Mouse (Mus musculus) intestine, embryonic 14.5 days (tissue): ENCODE data around the gene Synpo2l. TPM values are rescaled to one million over a fixed set of nuclear protein-coding genes. Genes with fewer than 3 reads are reported as not detected.
A peak's percentile ranks its signal among the peaks of the same experiment; 100 is the strongest.

ENCODE experiments used
- ATAC-seq: fragments of 200-750 bp; cut with Nextera tagmentation; replicated peaks from 2 replicates; pipeline ENCODE4 v1.8.0; 2017; ENCODE audit warnings: low read depth, moderate number of reproducible peaks, moderate TSS enrichment, moderate library complexity; ENCODE audit not compliant: low FRiP score, low TSS enrichment
- DNase-seq: peaks from one replicate; pipeline ENCODE4 v3.0.0-alpha.2; 2018; ENCODE audit warnings: low spot score
- H3K27ac ChIP-seq: fragments of 300-500 bp; sonication (generic); 2 replicates; pipeline ENCODE4 v1.5.1; 2014; ENCODE audit warnings: low read depth, mild to moderate bottlenecking, control low read depth
- H3K27me3 ChIP-seq: fragments of 300-500 bp; sonication (generic); replicated peaks from 2 replicates; pipeline ENCODE4 v1.6.1; 2014; ENCODE audit warnings: low read length, control low read depth; ENCODE audit not compliant: control insufficient read depth, insufficient read depth
- H3K36me3 ChIP-seq: fragments of 300-500 bp; sonication (generic); 2 replicates; pipeline ENCODE4 v1.6.1; 2014; ENCODE audit warnings: low read length, control low read depth; ENCODE audit not compliant: control insufficient read depth, insufficient read depth
- H3K4me1 ChIP-seq: fragments of 300-500 bp; sonication (generic); replicated peaks from 2 replicates; pipeline ENCODE4 v1.6.1; 2014; ENCODE audit warnings: low read length, control low read depth, mixed read lengths; ENCODE audit not compliant: control insufficient read depth, insufficient read depth
- H3K4me2 ChIP-seq: fragments of 300-500 bp; sonication (generic); 2 replicates; pipeline ENCODE4 v1.6.1; 2014; ENCODE audit warnings: low read length
- H3K4me3 ChIP-seq: fragments of 300-500 bp; sonication (generic); 2 replicates; pipeline ENCODE4 v1.5.1; 2014; ENCODE audit warnings: low read depth, low read length, control low read depth, mixed read lengths
- H3K9ac ChIP-seq: fragments of 300-500 bp; sonication (generic); 2 replicates; pipeline ENCODE4 v1.6.1; 2014; ENCODE audit warnings: mild to moderate bottlenecking, low read length
- H3K9me3 ChIP-seq: fragments of 300-500 bp; sonication (generic); 2 replicates; pipeline ENCODE4 v1.6.1; 2016; ENCODE audit warnings: low read length, control low read depth; ENCODE audit not compliant: control insufficient read depth
- WGBS: fragments of 180-500 bp; shearing (Covaris S2); extraction: QIAGEN DNeasy Blood & Tissue Kit; methylation state at CpG from one replicate; pipeline ENCODE4 v1.1.7; 2014; 5-methylcytosine and 5-hydroxymethylcytosine counted together
- polyA plus RNA-seq: library from polyadenylated mRNA; unstranded; fragments of >200 nt; fragmentation: Nextera tagmentation; extraction: Ambion mirVana; gene quantifications from 2 replicates; pipeline ENCODE4 v1.2.1, GENCODE M21; 2014

Synpo2l gene
- polyA plus RNA-seq, 1 experiment from 2014 or later: 0.18 TPM

GRCm38 (mm10) chr14:20701554-20701953 is 33.4 kb upstream of the Synpo2l start:
- no peak overlapping the region; the same call in 1 of the 2 replicates for H3K27ac ChIP-seq
- no peak for ATAC-seq

DNA sequence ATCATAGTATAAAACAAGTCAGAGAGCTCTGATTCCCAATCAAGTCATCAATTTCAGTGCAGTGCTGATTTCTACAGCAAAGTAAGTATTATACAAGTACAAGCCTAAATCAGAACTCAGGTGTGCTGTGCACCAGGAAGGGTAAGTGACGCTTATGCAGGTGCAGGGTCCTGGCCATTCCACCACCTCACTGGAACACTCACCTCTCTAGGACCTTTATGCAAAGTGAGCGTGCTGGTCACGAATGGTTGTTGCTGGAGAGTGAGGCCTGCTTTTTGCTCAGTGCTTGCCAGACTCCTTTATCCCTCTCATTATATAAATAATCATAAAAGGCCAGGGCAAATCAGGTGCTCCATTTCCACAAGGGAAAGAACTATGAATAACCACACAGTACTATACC is 32.2 kb upstream of the Synpo2l start:
- peaks cover 51% of the 10 kb centered on the region for H3K4me1 ChIP-seq
- no peak overlapping the region for H3K4me3 ChIP-seq
- WGBS: 63% methylated on average over 3 of the region's 3 CpGs
- H3K27ac ChIP-seq: no peak overlapping the region
- H3K9me3 ChIP-seq: no peaks in the 10 kb centered on the region
- H3K9ac ChIP-seq: no peak overlapping the region
- peaks cover 22% of the 10 kb centered on the region for H3K36me3 ChIP-seq
- H3K27me3 ChIP-seq: no peaks in the 10 kb centered on the region
- no peak for ATAC-seq
- no peak overlapping the region for H3K4me2 ChIP-seq
- no peak for DNase-seq

More at GRCm38 (mm10) chr14:20701554-20701953, 33.4 kb upstream of the Synpo2l start:
- 73% methylated on average over 8 of the region's 8 CpGs for WGBS
- Histone ChIP-seq H3K27me3 (no peaks in the 10 kb centered on the region), H3K4me3 (peak overlapping the region; percentile 86), H3K9me3 (no peaks in the 10 kb centered on the region), H3K36me3 (peaks cover 25% of the 10 kb centered on the region), H3K9ac (peak overlapping the region; percentile 70; the same call in 1 of the 2 replicates), H3K4me1 (peaks cover 43% of the 10 kb centered on the region), H3K4me2 (peak overlapping the region; percentile 81)
- DNase-seq: no peak

DNA sequence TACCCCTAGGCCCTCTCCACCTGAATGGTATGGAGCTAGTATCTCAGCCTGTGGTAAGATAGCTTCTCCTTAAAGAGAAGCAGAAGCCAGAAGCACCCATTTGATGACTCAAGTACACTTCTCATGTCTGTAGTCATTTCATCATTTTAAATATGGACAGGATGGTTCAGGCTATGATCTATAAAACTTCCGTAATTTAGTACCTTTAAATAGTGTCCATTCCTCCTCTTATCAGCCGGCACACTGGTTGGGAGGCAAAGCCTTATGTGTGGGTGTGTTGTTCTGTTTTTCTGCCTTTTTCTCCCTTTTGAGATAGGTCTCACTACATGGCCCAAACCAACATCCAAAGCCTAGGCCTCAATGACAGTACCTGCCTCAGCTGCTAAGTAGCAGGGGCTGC is 30.4 kb upstream of the Synpo2l start:
- Histone ChIP-seq H3K27ac (no peak overlapping the region), H3K4me1 (peaks cover 54% of the 10 kb centered on the region), H3K27me3 (no peaks in the 10 kb centered on the region), H3K36me3 (peaks cover 20% of the 10 kb centered on the region), H3K4me3 (no peak overlapping the region), H3K4me2 (no peak overlapping the region), H3K9me3 (no peaks in the 10 kb centered on the region), H3K9ac (no peak overlapping the region)
- no peak for ATAC-seq
- 90% methylated on average over 2 of the region's 2 CpGs for WGBS
- no peak for DNase-seq

- DNase-seq: no peak
- no peaks in the 10 kb centered on the region for H3K9me3 ChIP-seq
- H3K4me3 ChIP-seq: peak overlapping the region; percentile 79
- 25% methylated on average over 1 of the region's 1 CpGs for WGBS
- H3K4me2 ChIP-seq: peak overlapping the region; percentile 78
- peaks cover 52% of the 10 kb centered on the region for H3K4me1 ChIP-seq
- peak overlapping the region; percentile 88; the same call in 1 of the 2 replicates for H3K9ac ChIP-seq
- no peak overlapping the region for H3K27ac ChIP-seq
- H3K36me3 ChIP-seq: peaks cover 35% of the 10 kb centered on the region
- no peak for ATAC-seq
- H3K27me3 ChIP-seq: no peaks in the 10 kb centered on the region
These were observed 28.8 kb upstream of the Synpo2l start for GRCm38 (mm10) chr14:20696986-20697385.

DNA sequence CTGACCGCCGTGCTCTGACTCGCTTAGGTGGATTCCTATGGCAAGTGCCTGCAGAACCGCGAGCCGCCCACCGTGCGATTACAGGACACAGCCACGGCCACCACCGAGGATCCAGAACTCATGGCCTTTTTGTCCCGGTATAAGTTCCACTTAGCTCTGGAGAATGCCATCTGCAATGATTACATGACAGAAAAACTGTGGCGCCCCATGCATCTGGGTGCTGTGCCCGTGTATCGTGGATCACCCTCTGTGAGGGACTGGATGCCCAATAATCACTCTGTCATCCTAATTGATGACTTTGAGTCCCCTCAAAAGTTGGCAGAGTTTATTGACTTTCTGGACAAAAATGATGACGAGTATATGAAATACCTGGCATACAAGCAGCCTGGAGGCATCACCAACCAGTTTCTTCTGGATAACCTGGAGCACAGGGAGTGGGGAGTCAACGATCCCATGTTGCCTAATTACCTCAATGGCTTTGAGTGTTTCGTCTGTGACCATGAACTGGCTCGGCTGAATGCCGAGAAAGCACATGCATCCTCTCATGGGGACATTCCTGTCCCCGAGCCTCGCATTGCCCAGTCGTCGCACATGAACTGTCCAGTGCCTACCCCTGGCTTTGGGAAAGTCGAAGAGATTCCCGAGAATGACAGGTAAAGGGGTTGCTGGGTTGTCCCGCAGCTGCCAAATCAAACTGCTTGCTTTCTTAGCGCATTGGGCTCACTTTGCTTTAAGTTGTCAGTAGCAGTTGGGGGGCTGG is 27.8 kb upstream of the Synpo2l start:
- peaks cover 44% of the 10 kb centered on the region for H3K4me1 ChIP-seq
- H3K36me3 ChIP-seq: peaks cover 46% of the 10 kb centered on the region
- H3K9me3 ChIP-seq: no peaks in the 10 kb centered on the region
- 18% methylated on average over 27 of the region's 27 CpGs for WGBS
- no peaks in the 10 kb centered on the region for H3K27me3 ChIP-seq
- DNase-seq (no peak), ATAC-seq (no peak)
- peak overlapping the region; percentile 96 for H3K27ac ChIP-seq
- peak overlapping the region; percentile 78 for H3K4me2 ChIP-seq
- H3K4me3 ChIP-seq: peak overlapping the region; percentile 79
- peak overlapping the region; percentile 88 for H3K9ac ChIP-seq

DNA sequence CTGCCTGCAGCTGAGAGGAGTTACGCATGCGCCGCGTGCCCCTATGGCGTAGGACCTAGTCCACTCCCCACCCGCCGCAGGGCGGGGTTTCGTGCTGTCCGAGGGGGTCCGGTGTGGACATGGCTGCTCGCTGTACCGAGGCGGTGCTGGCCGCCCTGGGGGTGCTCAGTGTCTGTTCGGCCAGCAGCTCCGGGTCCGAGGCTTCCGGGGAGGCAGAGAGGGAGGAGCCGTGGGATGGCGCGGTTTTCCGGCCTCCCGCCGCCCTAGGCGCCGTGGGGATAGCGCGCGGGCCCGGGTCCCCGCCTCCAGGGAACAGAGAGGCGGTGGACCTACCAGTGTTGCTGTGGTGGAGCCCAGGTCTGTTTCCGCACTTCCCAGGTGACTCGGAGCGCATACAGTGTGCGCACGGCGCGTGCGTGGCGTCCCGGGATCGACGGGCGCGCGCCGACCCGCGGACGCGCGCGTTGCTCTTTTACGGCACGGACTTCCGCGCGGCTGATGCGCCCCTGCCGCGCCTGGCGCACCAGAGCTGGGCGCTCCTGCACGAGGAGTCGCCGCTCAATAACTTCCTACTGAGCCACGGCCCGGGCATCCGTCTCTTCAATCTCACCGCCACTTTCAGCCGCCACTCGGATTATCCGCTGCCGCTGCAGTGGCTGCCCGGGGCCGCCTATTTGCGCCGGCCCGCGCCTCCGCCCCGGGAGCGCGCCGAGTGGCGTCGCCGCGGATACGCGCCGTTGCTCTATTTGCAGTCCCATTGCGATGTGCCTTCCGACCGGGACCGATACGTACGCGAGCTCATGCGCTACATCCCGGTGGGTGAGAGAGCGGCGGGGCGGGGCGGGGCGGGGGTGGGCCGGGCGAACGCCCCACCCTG is 27.0 kb upstream of the Synpo2l start, which contains the start of gene Fut11:
TSS of gene Fut11 (plus strand) at position 85 of the 877 bp plus-strand sequence.
- H3K9me3 ChIP-seq: no peaks in the 10 kb centered on the region
- H3K27ac ChIP-seq: peak within 1 kb of the TSS; percentile 96
- peak; percentile 91 for DNase-seq
- under 1% methylated on average over 109 of the region's 111 CpGs for WGBS
- ATAC-seq: peak; percentile 93
- H3K4me2 ChIP-seq: peak within 1 kb of the TSS; percentile 78
- peak within 1 kb of the TSS; percentile 79 for H3K4me3 ChIP-seq
- peaks cover 39% of the 10 kb centered on the region for H3K4me1 ChIP-seq
- no peaks in the 10 kb centered on the region for H3K27me3 ChIP-seq
- H3K9ac ChIP-seq: peak within 1 kb of the TSS; percentile 88
- peaks cover 48% of the 10 kb centered on the region for H3K36me3 ChIP-seq

- Histone ChIP-seq H3K27me3 (no peaks in the 10 kb centered on the region), H3K9ac (no peak overlapping the region), H3K9me3 (no peaks in the 10 kb centered on the region), H3K36me3 (peaks cover 51% of the 10 kb centered on the region), H3K4me3 (peak overlapping the region; percentile 79), H3K4me1 (peaks cover 36% of the 10 kb centered on the region), H3K4me2 (peak overlapping the region; percentile 78), H3K27ac (no peak overlapping the region)
- WGBS: 43% methylated on average over 13 of the region's 13 CpGs
- ATAC-seq (peak; percentile 28), DNase-seq (no peak)
These were observed 26.2 kb upstream of the Synpo2l start for GRCm38 (mm10) chr14:20694185-20694883.

GRCm38 (mm10) chr14:20693589-20694101 is 25.5 kb upstream of the Synpo2l start:
- ATAC-seq: no peak
- no peak overlapping the region for H3K27ac ChIP-seq
- WGBS: 90% methylated on average over 10 of the region's 10 CpGs
- no peak for DNase-seq
- no peaks in the 10 kb centered on the region for H3K27me3 ChIP-seq
- H3K9me3 ChIP-seq: no peaks in the 10 kb centered on the region
- no peak overlapping the region for H3K4me2 ChIP-seq
- no peak overlapping the region for H3K9ac ChIP-seq
- H3K4me1 ChIP-seq: peaks cover 33% of the 10 kb centered on the region
- H3K36me3 ChIP-seq: peaks cover 58% of the 10 kb centered on the region
- H3K4me3 ChIP-seq: no peak overlapping the region
